Mouse (Mus musculus) spleen, postnatal 14 days (tissue): ENCODE results near the gene Apeh.
A peak's percentile ranks its signal among the peaks of the same experiment; 100 is the strongest.

Experiments
- DNase-seq, 2 experiments: peaks; one replicate each; pipeline ENCODE4 v3.0.0; 2021 to 2022; ENCODE audit warnings: low spot score in 2 of 2

Gene Apeh

GRCm38 (mm10) chr9:108051184-108051930 is 43.0 kb downstream of the Apeh start:
- DNase-seq, result peak in 1 of 2 experiments; percentile 4

GRCm38 (mm10) chr9:108049561-108050251 is 44.7 kb downstream of the Apeh start:
- no peak for DNase-seq

GRCm38 (mm10) chr9:108049016-108049455 is 45.4 kb downstream of the Apeh start, which contains the start of gene Gmppb:
Gene Gmppb, plus strand, starts transcription at chr9:108049242.
- peak; percentile 91 to 95 for DNase-seq

- DNase-seq, result no peak
Observed at GRCm38 (mm10) chr9:108048566-108048955, 45.8 kb downstream of the Apeh start.

- no peak for DNase-seq
Observed at GRCm38 (mm10) chr9:108047601-108048565, 46.5 kb downstream of the Apeh start.

- DNase-seq, result no peak
Observed at GRCm38 (mm10) chr9:108046582-108046981, 47.8 kb downstream of the Apeh start.

- no peak for DNase-seq
Observed at GRCm38 (mm10) chr9:108044751-108045492, 49.5 kb downstream of the Apeh start.
